Mouse (Mus musculus) neural tube, embryonic 12.5 days (tissue): ENCODE results near the gene Prkce. TPM values are rescaled to one million over a fixed set of nuclear protein-coding genes. Genes with fewer than 3 reads are reported as not detected.

Experiments
- ATAC-seq: fragments of 200-750 bp; cut with Nextera tagmentation; 2 replicates; pipeline ENCODE4 v1.8.0; 2017; ENCODE audit warnings: low read depth, mild to moderate bottlenecking, moderate TSS enrichment, moderate library complexity; ENCODE audit not compliant: low FRiP score
- H3K27ac ChIP-seq: fragments of 300-500 bp; sonication (generic); 2 replicates; pipeline ENCODE4 v1.5.1; 2016
- H3K27me3 ChIP-seq: fragments of 300-500 bp; sonication (generic); replicated peaks from 2 replicates; pipeline ENCODE4 v1.6.1; 2016; ENCODE audit warnings: mild to moderate bottlenecking
- H3K36me3 ChIP-seq: fragments of 300-500 bp; sonication (generic); 2 replicates; pipeline ENCODE4 v1.6.1; 2016; ENCODE audit warnings: mild to moderate bottlenecking
- H3K4me1 ChIP-seq: fragments of 300-500 bp; sonication (generic); 2 replicates; pipeline ENCODE4 v1.6.1; 2016
- H3K4me2 ChIP-seq: fragments of 300-500 bp; sonication (generic); replicated peaks from 2 replicates; pipeline ENCODE4 v1.6.1; 2016; ENCODE audit warnings: mild to moderate bottlenecking
- H3K4me3 ChIP-seq: fragments of 300-500 bp; sonication (generic); 2 replicates; pipeline ENCODE4 v1.5.1; 2016
- H3K9ac ChIP-seq: fragments of 300-500 bp; sonication (generic); 2 replicates; pipeline ENCODE4 v1.6.1; 2016; ENCODE audit warnings: mild to moderate bottlenecking
- H3K9me3 ChIP-seq: fragments of 300-500 bp; sonication (generic); 2 replicates; pipeline ENCODE4 v1.6.1; 2016; ENCODE audit warnings: mild to moderate bottlenecking
- WGBS: fragments of 180-500 bp; shearing (Covaris S2); methylation state at CpG from one replicate; pipeline ENCODE4 v1.1.7; 2016; 5-methylcytosine and 5-hydroxymethylcytosine counted together
- polyA plus RNA-seq: library from polyadenylated mRNA; unstranded; fragments of >200 nt; fragmentation: Nextera tagmentation; extraction: Ambion mirVana; gene quantifications from 2 replicates; pipeline ENCODE4 v1.2.1, GENCODE M21; 2016

Gene Prkce
- polyA plus RNA-seq, 1 experiment from 2014 or later, result 20.7 TPM

DNA sequence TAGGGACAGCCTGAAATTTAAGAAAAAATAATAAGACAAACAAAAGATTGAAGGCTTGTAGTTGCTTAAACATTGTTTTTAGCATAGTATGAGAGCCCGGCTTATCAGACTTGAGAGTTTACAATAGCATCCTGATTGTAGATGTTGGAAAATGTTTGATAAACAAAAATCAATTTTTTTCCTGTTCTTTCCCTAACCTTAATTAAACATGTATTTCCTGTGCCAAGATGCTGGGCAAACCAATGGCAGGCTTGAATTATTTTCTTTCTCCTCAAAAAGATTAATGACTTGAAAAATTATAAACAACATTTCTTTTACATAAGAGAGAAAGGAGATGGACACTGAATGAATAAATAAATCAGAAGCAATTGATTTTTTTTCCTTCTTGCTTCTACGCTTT, 187.7 kb downstream of the Prkce start:
- no peaks in the 10 kb centered on the region; the same call in 1 of the 2 replicates for H3K4me1 ChIP-seq
- H3K4me2 ChIP-seq, result no peak overlapping the region
- no peak overlapping the region for H3K4me3 ChIP-seq
- no peaks in the 10 kb centered on the region for H3K36me3 ChIP-seq
- no peaks in the 10 kb centered on the region for H3K27me3 ChIP-seq
- 94% methylated on average over 2 of the region's 2 CpGs for WGBS
- no peak overlapping the region for H3K9ac ChIP-seq
- no peaks in the 10 kb centered on the region for H3K9me3 ChIP-seq
- no peak for ATAC-seq
- H3K27ac ChIP-seq, result no peak overlapping the region

DNA sequence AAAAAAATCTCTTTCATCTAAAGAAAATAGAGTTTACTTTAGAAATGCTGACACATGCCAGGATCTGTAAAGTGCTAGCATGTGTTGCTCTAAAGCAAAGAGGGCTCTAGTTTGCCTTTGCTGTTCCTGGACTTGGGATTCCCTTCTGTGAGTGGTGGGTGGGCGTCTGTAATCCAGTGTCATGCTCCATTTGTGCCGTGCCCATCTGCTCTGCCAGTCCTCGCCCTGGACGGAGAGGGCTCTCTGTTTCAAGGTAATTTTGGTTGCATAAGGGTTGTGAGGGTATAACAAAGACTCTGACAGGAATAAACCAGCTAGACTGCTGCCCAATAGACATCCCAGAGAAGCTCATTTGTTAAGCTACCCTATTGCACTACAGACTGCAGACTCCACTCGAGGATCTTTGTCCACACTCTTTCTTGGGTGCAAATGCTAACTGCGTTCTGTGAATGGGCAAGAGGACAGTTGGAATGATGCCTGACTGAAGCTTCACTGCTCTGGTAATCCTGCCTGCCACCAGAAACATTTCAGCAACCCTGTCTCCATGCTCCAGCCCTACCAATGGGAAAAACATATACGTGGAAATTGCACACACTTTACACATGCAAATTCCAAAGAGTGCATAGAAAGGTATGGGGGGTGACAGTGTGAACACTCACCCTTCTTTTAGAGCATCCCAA, 188.3 kb downstream of the Prkce start:
- H3K9me3 ChIP-seq, result no peaks in the 10 kb centered on the region
- no peaks in the 10 kb centered on the region; the same call in 1 of the 2 replicates for H3K4me1 ChIP-seq
- no peak overlapping the region for H3K4me2 ChIP-seq
- H3K36me3 ChIP-seq, result no peaks in the 10 kb centered on the region
- H3K27me3 ChIP-seq, result no peaks in the 10 kb centered on the region
- H3K9ac ChIP-seq, result no peak overlapping the region
- no peak for ATAC-seq
- no peak overlapping the region for H3K27ac ChIP-seq
- no peak overlapping the region for H3K4me3 ChIP-seq
- 58% methylated on average over 7 of the region's 7 CpGs for WGBS

DNA sequence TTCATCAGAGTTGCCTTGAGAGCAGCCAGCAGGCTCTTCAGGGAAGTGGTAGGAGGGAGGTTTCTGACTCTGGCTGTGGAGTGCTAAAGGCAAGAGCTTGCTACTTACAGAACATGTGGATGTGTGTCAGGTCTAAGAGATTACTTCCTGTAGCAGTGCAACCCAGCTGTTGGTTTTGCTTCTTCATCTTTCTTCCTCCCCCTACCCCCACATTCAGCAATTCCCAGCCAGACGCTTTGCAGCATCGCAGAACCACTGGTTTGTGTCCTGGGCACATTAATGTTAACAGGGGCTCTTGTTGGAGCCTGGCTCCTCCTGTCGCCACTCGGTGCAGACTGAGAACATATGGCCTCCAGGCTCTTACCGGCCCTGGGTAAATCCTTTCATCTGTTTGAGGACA, 190.8 kb downstream of the Prkce start:
- no peak for ATAC-seq
- no peak overlapping the region for H3K4me3 ChIP-seq
- no peaks in the 10 kb centered on the region for H3K36me3 ChIP-seq
- no peaks in the 10 kb centered on the region for H3K9me3 ChIP-seq
- WGBS, result 64% methylated on average over 5 of the region's 5 CpGs
- no peak overlapping the region for H3K9ac ChIP-seq
- H3K27me3 ChIP-seq, result no peaks in the 10 kb centered on the region
- H3K27ac ChIP-seq, result no peak overlapping the region
- no peaks in the 10 kb centered on the region; the same call in 1 of the 2 replicates for H3K4me1 ChIP-seq
- H3K4me2 ChIP-seq, result no peak overlapping the region

DNA sequence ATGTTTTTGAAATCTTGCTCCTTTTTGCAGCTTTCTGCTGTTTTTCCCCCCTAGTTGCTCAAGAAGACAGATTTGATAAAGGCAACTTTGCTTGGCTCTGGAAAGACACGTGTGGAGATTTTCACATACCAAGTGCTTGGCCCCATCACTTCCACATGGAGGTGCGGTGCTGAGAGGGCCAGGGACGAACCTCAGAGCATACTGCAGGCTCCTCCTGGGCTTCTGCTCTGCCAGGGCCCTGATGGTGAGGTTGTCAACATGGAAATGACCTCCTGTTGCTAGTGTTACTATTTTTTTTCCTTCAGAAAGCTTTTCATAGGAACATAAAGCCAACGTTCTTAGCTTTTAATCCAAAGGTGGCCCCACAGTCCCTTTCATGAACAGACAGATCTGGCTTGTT, 191.3 kb downstream of the Prkce start:
- H3K9me3 ChIP-seq, result no peaks in the 10 kb centered on the region
- H3K9ac ChIP-seq, result no peak overlapping the region
- 72% methylated on average over 4 of the region's 4 CpGs for WGBS
- no peaks in the 10 kb centered on the region; the same call in 1 of the 2 replicates for H3K4me1 ChIP-seq
- no peaks in the 10 kb centered on the region for H3K27me3 ChIP-seq
- no peak overlapping the region for H3K4me3 ChIP-seq
- H3K27ac ChIP-seq, result no peak overlapping the region
- no peak overlapping the region for H3K4me2 ChIP-seq
- no peaks in the 10 kb centered on the region for H3K36me3 ChIP-seq
- ATAC-seq, result no peak

DNA sequence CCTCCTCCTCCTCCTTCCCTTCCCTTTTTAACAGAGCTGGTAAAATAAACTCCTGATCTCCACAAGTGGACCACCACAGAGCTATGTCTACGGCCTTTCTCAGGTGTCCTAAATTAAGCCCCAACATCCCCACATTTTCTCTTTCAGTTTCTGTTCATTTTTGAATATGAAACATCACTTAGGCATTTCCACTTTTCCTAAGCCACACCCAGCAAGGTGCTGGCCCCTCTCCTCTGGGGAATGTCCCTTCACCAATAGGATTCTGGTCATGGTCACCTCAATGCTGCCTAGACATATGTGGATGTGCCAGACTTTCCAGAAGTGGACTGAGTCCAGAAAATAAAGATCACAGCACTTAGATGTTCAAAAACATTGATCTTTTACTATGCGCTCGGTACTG, 193.3 kb downstream of the Prkce start:
- ATAC-seq, result no peak
- H3K4me1 ChIP-seq, result peaks cover 8% of the 10 kb centered on the region
- no peaks in the 10 kb centered on the region for H3K36me3 ChIP-seq
- H3K27ac ChIP-seq, result no peak overlapping the region
- no peaks in the 10 kb centered on the region for H3K9me3 ChIP-seq
- no peak overlapping the region for H3K9ac ChIP-seq
- no peak overlapping the region for H3K4me3 ChIP-seq
- no peak overlapping the region for H3K4me2 ChIP-seq
- WGBS, result 96% methylated on average over 3 of the region's 3 CpGs
- H3K27me3 ChIP-seq, result no peaks in the 10 kb centered on the region

DNA sequence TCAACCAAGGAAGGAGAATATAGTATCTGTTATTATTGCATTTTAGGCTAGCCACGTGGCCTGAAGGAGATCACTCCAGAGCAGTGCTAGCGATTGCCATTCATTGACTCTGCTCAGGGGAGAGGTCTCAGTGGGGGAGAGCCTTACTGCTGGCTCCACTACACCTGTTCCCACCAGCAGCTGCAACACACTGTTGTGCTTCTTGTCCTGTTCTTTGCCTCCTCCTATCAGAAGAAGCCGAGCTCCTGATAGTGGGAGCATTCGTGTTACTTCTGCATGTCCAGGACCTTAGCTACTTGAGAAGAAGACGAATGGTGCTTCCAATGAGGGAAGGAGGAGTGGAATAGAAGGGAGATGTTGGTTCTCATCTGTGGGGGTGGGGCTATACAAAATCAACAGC, 195.8 kb downstream of the Prkce start:
- Histone ChIP-seq H3K36me3 (no peaks in the 10 kb centered on the region), H3K9me3 (no peaks in the 10 kb centered on the region), H3K4me3 (no peak overlapping the region), H3K9ac (no peak overlapping the region), H3K4me1 (peaks cover 13% of the 10 kb centered on the region), H3K27ac (no peak overlapping the region), H3K4me2 (no peak overlapping the region), H3K27me3 (no peaks in the 10 kb centered on the region)
- WGBS, result 67% methylated on average over 5 of the region's 5 CpGs
- ATAC-seq, result no peak

DNA sequence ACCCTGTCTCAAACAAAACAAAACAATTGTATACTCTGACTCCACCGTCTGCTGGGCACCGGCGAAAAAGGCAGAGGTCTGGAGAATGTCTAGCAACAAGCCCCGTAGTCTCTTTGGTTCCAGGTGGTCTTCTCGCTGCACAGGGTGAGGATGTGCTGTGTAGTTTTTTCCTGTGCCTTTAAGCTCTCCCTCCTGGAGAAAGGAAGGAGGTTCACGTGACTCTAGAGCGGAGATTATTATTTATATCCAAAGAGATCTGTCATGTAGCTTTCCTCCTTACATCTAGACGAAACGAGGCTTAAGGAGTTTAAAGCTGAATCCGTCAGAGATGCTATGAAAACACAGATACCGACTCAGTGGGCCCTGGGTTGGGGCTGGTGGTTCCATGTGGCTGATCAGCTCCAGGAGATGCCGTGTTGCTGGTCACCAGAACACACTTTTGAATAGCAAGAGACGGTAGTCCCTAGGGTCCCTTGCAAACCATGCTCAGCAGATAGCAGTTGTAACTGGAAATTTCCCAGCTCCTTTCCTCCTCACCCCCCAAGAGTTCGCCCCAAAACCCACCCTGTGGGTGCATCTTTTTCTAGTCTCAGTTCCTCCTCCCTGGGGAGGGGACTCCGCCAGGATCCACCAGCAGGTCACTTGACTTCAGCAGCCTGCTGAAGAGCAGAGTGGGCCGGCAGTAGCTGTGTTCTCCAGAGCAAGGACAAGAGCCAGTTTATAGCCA, 196.9 kb downstream of the Prkce start:
- WGBS, result 79% methylated on average over 16 of the region's 16 CpGs
- H3K27me3 ChIP-seq, result no peaks in the 10 kb centered on the region
- H3K4me3 ChIP-seq, result no peak overlapping the region
- H3K4me1 ChIP-seq, result peaks cover 13% of the 10 kb centered on the region
- no peak overlapping the region for H3K4me2 ChIP-seq
- no peak overlapping the region for H3K9ac ChIP-seq
- H3K9me3 ChIP-seq, result no peaks in the 10 kb centered on the region
- H3K27ac ChIP-seq, result no peak overlapping the region
- no peaks in the 10 kb centered on the region for H3K36me3 ChIP-seq
- ATAC-seq, result no peak

DNA sequence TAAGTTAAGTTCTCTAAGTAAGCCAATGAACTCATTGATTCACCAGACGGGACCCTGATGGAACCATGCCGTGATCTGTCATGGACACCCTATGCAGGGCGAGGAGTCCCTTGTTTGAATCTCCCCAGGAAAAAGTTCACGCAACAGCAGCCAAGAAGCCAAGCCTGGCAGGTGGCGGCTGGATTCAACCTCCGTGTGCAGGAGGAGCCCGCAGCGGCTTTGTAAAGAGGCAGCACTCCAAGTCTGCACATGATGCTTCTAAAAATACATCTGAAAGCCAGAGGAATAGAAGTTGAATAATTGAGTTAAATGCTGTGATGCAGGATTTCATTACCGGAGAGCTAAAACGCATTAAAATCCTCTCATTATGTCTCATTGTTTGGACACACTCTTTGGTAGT, 199.3 kb downstream of the Prkce start:
- H3K4me3 ChIP-seq, result no peak overlapping the region
- H3K4me1 ChIP-seq, result peaks cover 24% of the 10 kb centered on the region
- no peak for ATAC-seq
- H3K9ac ChIP-seq, result no peak overlapping the region
- H3K9me3 ChIP-seq, result no peaks in the 10 kb centered on the region
- H3K27ac ChIP-seq, result no peak overlapping the region
- 82% methylated on average over 10 of the region's 10 CpGs for WGBS
- H3K4me2 ChIP-seq, result no peak overlapping the region
- no peaks in the 10 kb centered on the region for H3K27me3 ChIP-seq
- H3K36me3 ChIP-seq, result no peaks in the 10 kb centered on the region

DNA sequence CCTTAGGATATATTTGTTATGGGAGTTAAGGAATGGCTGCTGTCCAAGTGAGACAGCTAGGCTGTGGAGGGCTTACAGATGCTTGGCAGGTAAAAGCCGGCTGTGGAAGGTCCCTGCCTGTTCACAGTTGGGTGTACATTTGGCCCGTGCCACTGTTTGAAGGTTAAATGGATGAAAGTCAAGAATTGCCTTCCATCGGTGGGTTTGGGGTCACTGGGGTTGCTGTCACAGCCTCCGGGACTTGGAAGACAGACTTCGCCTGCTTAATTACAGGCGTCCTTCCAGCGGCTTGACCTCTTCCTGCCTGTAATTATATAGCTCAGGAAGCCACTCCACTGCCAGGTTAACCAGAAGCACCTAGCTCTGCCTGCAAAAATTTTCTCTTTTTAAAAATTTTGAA, 200.1 kb downstream of the Prkce start:
- no peak overlapping the region for H3K4me2 ChIP-seq
- H3K27me3 ChIP-seq, result no peaks in the 10 kb centered on the region
- no peak overlapping the region for H3K9ac ChIP-seq
- peaks cover 24% of the 10 kb centered on the region for H3K4me1 ChIP-seq
- no peaks in the 10 kb centered on the region for H3K9me3 ChIP-seq
- H3K4me3 ChIP-seq, result no peak overlapping the region
- no peak for ATAC-seq
- 47% methylated on average over 7 of the region's 7 CpGs for WGBS
- no peak overlapping the region for H3K27ac ChIP-seq
- no peaks in the 10 kb centered on the region for H3K36me3 ChIP-seq

DNA sequence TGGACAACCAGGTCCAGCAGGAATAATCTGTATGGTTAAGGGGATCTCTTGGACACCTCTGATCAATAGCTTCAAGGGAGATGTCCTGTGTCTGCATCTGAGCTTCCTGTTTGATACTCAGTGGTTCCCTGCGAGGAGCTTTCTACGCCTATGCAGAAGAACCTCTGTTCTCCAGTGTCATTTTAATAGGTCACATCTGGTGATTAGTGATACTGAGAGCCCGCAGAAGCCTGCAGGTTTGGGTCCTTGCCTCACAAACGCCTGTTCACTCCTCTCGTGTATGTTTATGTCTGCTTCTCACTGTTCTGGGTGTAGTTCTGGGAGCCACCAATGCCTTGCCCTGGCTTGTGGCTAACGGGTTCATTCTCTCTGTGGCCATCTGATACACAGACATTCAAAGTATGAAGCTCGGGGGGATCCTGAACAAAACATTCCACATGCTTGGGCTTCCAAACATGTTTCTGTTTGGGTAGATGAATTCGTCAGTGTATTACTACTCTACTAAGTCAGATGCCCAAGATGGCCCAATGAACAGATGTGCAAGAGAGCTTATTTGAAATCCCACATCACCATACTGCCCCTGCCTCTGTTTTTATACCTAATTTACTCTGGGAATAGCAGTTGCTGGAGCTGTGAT, 202.6 kb downstream of the Prkce start:
- no peak overlapping the region for H3K27ac ChIP-seq

DNA sequence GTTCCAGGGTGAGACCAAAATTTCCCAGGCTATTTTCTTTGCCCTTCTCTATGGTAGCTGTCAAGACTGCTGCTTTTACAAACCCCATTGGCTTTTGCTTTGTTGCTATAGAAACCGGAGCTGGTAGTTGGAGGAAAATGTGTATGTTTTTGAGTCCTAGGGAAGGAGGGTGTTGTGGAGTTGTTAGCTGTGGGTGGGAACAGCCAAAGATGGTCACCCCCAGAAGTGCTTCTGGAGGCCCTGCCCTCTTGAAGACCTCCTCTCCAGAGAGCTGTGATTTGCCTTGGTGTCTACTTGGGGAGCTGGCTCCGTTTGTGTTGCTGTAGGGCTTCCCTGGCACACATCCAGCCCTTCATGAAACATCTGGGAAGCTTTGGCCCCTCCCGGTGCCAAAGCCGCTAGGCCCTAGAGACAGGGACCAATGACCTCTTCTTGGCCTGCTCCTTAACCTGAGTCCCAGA, 203.5 kb downstream of the Prkce start:
- Histone ChIP-seq H3K4me3 (no peak overlapping the region), H3K9me3 (no peaks in the 10 kb centered on the region), H3K4me1 (peaks cover 16% of the 10 kb centered on the region), H3K27ac (no peak overlapping the region), H3K27me3 (no peaks in the 10 kb centered on the region), H3K9ac (no peak overlapping the region), H3K4me2 (no peak overlapping the region), H3K36me3 (no peaks in the 10 kb centered on the region)
- 70% methylated on average over 4 of the region's 4 CpGs for WGBS
- ATAC-seq, result no peak

More for the DNA sequence above, 202.6 kb downstream of the Prkce start:
- 83% methylated on average over 8 of the region's 8 CpGs for WGBS
- ATAC-seq, result no peak
- Histone ChIP-seq H3K4me2 (no peak overlapping the region), H3K27me3 (no peaks in the 10 kb centered on the region), H3K36me3 (no peaks in the 10 kb centered on the region), H3K9ac (no peak overlapping the region), H3K4me3 (no peak overlapping the region), H3K4me1 (peaks cover 16% of the 10 kb centered on the region), H3K9me3 (no peaks in the 10 kb centered on the region)

DNA sequence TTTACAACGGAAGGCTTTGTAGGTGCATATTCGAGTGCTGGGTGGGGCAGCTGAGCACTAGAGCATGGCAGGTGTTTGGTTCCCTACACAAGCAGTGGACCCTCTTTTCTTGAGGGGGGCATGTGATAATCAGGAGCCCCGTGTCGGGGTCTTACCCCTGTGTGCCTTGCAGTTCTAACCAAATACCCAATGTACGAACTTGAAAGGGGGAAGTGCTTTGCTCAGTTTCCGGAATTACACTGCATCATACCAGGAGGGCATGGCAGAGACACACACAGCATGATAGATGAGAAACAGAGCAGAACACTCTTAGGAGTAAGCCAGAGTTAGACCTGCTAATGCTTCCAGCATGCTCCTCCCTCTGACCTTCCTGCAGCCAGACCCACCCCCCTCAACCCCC, 208.8 kb downstream of the Prkce start:
- 94% methylated on average over 6 of the region's 6 CpGs for WGBS
- Histone ChIP-seq H3K4me1 (peaks cover 15% of the 10 kb centered on the region), H3K4me3 (no peak overlapping the region), H3K36me3 (no peaks in the 10 kb centered on the region), H3K27ac (no peak overlapping the region), H3K27me3 (no peaks in the 10 kb centered on the region), H3K9me3 (no peaks in the 10 kb centered on the region), H3K9ac (no peak overlapping the region), H3K4me2 (no peak overlapping the region)
- no peak for ATAC-seq
